Mouse (Mus musculus) C2C12 (cell line): Measurements from ENCODE around the gene Mapkap1. TPM values are rescaled to one million over a fixed set of nuclear protein-coding genes. Genes with fewer than 3 reads are reported as not detected.

ENCODE experiments used
- H3K27me3 ChIP-seq: one replicate; pipeline ENCODE4 v1.6.1; 2011; ENCODE audit not compliant: control insufficient read depth, insufficient read depth, insufficient read length
- H3K36me3 ChIP-seq: one replicate; pipeline ENCODE4 v1.6.1; 2011; ENCODE audit not compliant: control insufficient read depth, insufficient read depth
- H3K4me3 ChIP-seq: one replicate; pipeline ENCODE4 v1.5.1; 2011; ENCODE audit warnings: mild to moderate bottlenecking, control low read depth; ENCODE audit not compliant: poor library complexity, insufficient read depth, severe bottlenecking
- H3K79me2 ChIP-seq: one replicate; pipeline ENCODE4 v1.6.1; 2011; ENCODE audit not compliant: control insufficient read depth, insufficient read depth
- H3K79me3 ChIP-seq: one replicate; pipeline ENCODE4 v1.6.1; 2011; ENCODE audit warnings: low read depth, control low read depth
- H3ac ChIP-seq: one replicate; pipeline ENCODE3; 2011; ENCODE audit warnings: low read depth; ENCODE audit not compliant: control insufficient read depth, insufficient read length
- CEBPB ChIP-seq: IDR thresholded peaks from one replicate; pipeline ENCODE4 v1.6.1; 2011; ENCODE audit warnings: low read depth, mild to moderate bottlenecking, control low read depth, moderate library complexity
- CTCF ChIP-seq: IDR thresholded peaks from one replicate; pipeline ENCODE4 v1.5.1; 2011; ENCODE audit not compliant: control insufficient read depth, insufficient read depth, insufficient read length
- FOSL1 ChIP-seq: IDR thresholded peaks from one replicate; pipeline ENCODE4 v1.8.0; 2011; ENCODE audit warnings: mild to moderate bottlenecking, low read length; ENCODE audit not compliant: poor library complexity, insufficient read depth, severe bottlenecking
- MAX ChIP-seq: IDR thresholded peaks from one replicate; pipeline ENCODE4 v1.6.1; 2011; ENCODE audit warnings: mild to moderate bottlenecking, control low read depth
- MYOD1 ChIP-seq: IDR thresholded peaks from one replicate; pipeline ENCODE4 v1.6.1; 2011; ENCODE audit warnings: low read depth; ENCODE audit not compliant: control insufficient read depth, insufficient read length
- MYOG ChIP-seq: IDR thresholded peaks from one replicate; pipeline ENCODE4 v1.6.1; 2011; ENCODE audit not compliant: control insufficient read depth, insufficient read length; ENCODE audit errors: extremely low read depth
- USF1 ChIP-seq: IDR thresholded peaks from one replicate; pipeline ENCODE4 v1.6.1; 2011; ENCODE audit warnings: low read depth, mild to moderate bottlenecking, control low read depth, moderate library complexity
- polyA plus RNA-seq: library from polyadenylated mRNA; unstranded; fragments of >200 nt; fragmentation: generic; extraction: Trizol; gene quantifications from one replicate; pipeline ENCODE4 v1.2.1, GENCODE M21; 2012; ENCODE audit warnings: missing spikeins

Gene Mapkap1
- polyA plus RNA-seq, 1 experiment: 33.2 TPM

GRCm38 (mm10) chr2:34667820-34668219 is 261.2 kb downstream of the Mapkap1 start:
- no peak overlapping the region for H3ac ChIP-seq
- H3K27me3 ChIP-seq: peaks cover 3% of the 10 kb centered on the region
- H3K79me2 ChIP-seq: no peaks in the 10 kb centered on the region
- TF ChIP-seq CEBPB: no peak
- TF ChIP-seq MYOG: no peak
- TF ChIP-seq MAX: no peak
- no peak for TF ChIP-seq CTCF
- TF ChIP-seq FOSL1: no peak
- TF ChIP-seq USF1: no peak
- TF ChIP-seq MYOD1: no peak
- no peaks in the 10 kb centered on the region for H3K36me3 ChIP-seq
- no peak overlapping the region for H3K4me3 ChIP-seq
- H3K79me3 ChIP-seq: no peaks in the 10 kb centered on the region

- H3K4me3 ChIP-seq: no peak overlapping the region
- H3ac ChIP-seq: no peak overlapping the region
- no peaks in the 10 kb centered on the region for H3K79me2 ChIP-seq
- no peak for TF ChIP-seq MYOD1
- TF ChIP-seq MYOG: no peak
- no peak for TF ChIP-seq USF1
- no peak for TF ChIP-seq MAX
- TF ChIP-seq CEBPB: no peak
- no peak for TF ChIP-seq CTCF
- no peak for TF ChIP-seq FOSL1
- no peaks in the 10 kb centered on the region for H3K36me3 ChIP-seq
- peaks cover 3% of the 10 kb centered on the region for H3K27me3 ChIP-seq
- H3K79me3 ChIP-seq: no peaks in the 10 kb centered on the region
Measured at GRCm38 (mm10) chr2:34668440-34669191, 262.0 kb downstream of the Mapkap1 start.

- Histone ChIP-seq H3K79me3 (no peaks in the 10 kb centered on the region), H3K79me2 (no peaks in the 10 kb centered on the region), H3K27me3 (peaks cover 3% of the 10 kb centered on the region), H3K4me3 (no peak overlapping the region), H3ac (no peak overlapping the region), H3K36me3 (no peaks in the 10 kb centered on the region)
- TF ChIP-seq MAX: no peak
- TF ChIP-seq MYOD1: no peak
- TF ChIP-seq CTCF: no peak
- no peak for TF ChIP-seq MYOG
- no peak for TF ChIP-seq CEBPB
- TF ChIP-seq FOSL1: no peak
- no peak for TF ChIP-seq USF1
Measured at GRCm38 (mm10) chr2:34669203-34669746, 262.7 kb downstream of the Mapkap1 start.

- Histone ChIP-seq H3K36me3 (peaks cover 8% of the 10 kb centered on the region), H3K79me3 (no peaks in the 10 kb centered on the region), H3K4me3 (no peak overlapping the region), H3K27me3 (no peaks in the 10 kb centered on the region), H3K79me2 (no peaks in the 10 kb centered on the region), H3ac (no peak overlapping the region)
- TF ChIP-seq MYOD1 (no peak), CEBPB (no peak), CTCF (no peak), MAX (no peak), FOSL1 (no peak), USF1 (no peak), MYOG (no peak)
Measured at GRCm38 (mm10) chr2:34670470-34670869, 263.9 kb downstream of the Mapkap1 start.

GRCm38 (mm10) chr2:34671385-34672026 is 264.9 kb downstream of the Mapkap1 start:
- TF ChIP-seq CEBPB (no peak), USF1 (no peak), FOSL1 (no peak), MYOD1 (no peak)
- Histone ChIP-seq H3K27me3 (no peaks in the 10 kb centered on the region), H3K4me3 (no peak overlapping the region), H3K36me3 (peaks cover 18% of the 10 kb centered on the region), H3ac (no peak overlapping the region), H3K79me3 (no peaks in the 10 kb centered on the region), H3K79me2 (no peaks in the 10 kb centered on the region)
